Mouse (Mus musculus) lung, postnatal 0 days (tissue): Measurements from ENCODE around the gene Lin7a.

Source experiments
- CTCF ChIP-seq: IDR thresholded peaks from 2 replicates; pipeline ENCODE4 v1.5.1; 2016; ENCODE audit warnings: antibody characterized with exemption, mild to moderate bottlenecking
- EP300 ChIP-seq: IDR thresholded peaks from 2 replicates; pipeline ENCODE4 v1.6.1; 2016; ENCODE audit warnings: antibody characterized with exemption, mild to moderate bottlenecking, control low read depth

DNA sequence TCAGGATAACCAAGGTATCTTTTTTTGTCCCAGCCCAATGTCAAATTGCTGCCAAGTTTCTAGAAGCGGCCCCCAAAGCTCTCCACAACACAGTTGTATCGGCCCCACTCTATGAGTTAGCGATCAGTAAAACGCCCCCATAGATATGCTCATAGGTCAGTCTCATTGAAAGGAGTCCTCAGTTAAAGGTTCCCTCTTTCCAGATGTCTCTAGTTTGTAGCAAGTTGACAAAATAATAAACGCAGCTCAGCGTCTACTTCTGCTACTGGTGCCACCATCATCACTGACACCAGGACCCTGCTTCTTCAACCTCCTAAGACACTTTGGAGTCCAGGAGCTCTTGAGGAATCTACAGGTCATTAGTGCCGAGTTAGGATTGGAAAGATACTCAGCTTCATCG, 23.0 kb upstream of the Lin7a start:
- no peak for TF ChIP-seq CTCF
- no peak for TF ChIP-seq EP300
